Mouse (Mus musculus) cerebellum, postnatal 14 days (tissue): ENCODE measurements around the gene Rnh1.

Source experiments
- DNase-seq, 2 experiments: peaks; one replicate each; pipeline ENCODE4 v3.0.0; 2021; ENCODE audit warnings: mixed read lengths in 2 of 2

The Rnh1 gene

GRCm38 (mm10) chr7:141204546-141204945, 31.9 kb upstream of the Rnh1 start:
- DNase-seq: no peak

GRCm38 (mm10) chr7:141198121-141198520, 25.5 kb upstream of the Rnh1 start:
- no peak for DNase-seq

- DNase-seq: no peak
Observed at GRCm38 (mm10) chr7:141196619-141197282, 24.1 kb upstream of the Rnh1 start.

- DNase-seq: no peak
Observed at GRCm38 (mm10) chr7:141195754-141196153, 23.1 kb upstream of the Rnh1 start.

GRCm38 (mm10) chr7:141194830-141195229, 22.2 kb upstream of the Rnh1 start:
- peak; percentile 85 to 93 for DNase-seq

GRCm38 (mm10) chr7:141194409-141194808, 21.8 kb upstream of the Rnh1 start:
- no peak for DNase-seq

GRCm38 (mm10) chr7:141193948-141194347, 21.3 kb upstream of the Rnh1 start, which contains the start of the genes Hras and Lrrc56:
TSS of gene Hras (minus strand) at chr7:141194005.
TSS of gene Lrrc56 (plus strand) at chr7:141194157.
- peak; percentile 99 for DNase-seq

GRCm38 (mm10) chr7:141193348-141193856, 20.7 kb upstream of the Rnh1 start:
- peak in 1 of 2 experiments; percentile 64 for DNase-seq

- peak; percentile 22 to 32 for DNase-seq
Observed at GRCm38 (mm10) chr7:141192776-141193347, 20.2 kb upstream of the Rnh1 start.

GRCm38 (mm10) chr7:141191796-141192685, 19.4 kb upstream of the Rnh1 start:
- DNase-seq: peak; percentile 26 to 40

- DNase-seq: no peak
Observed at GRCm38 (mm10) chr7:141191036-141191435, 18.4 kb upstream of the Rnh1 start.

GRCm38 (mm10) chr7:141190220-141190619, 17.6 kb upstream of the Rnh1 start:
- DNase-seq: no peak

- no peak for DNase-seq
Observed at GRCm38 (mm10) chr7:141188733-141189132, 16.1 kb upstream of the Rnh1 start.

GRCm38 (mm10) chr7:141188194-141188593, 15.5 kb upstream of the Rnh1 start:
- no peak for DNase-seq

- DNase-seq: peak; percentile 94
Observed at GRCm38 (mm10) chr7:141176173-141176572, 3.5 kb upstream of the Rnh1 start.

- DNase-seq: no peak
Observed at GRCm38 (mm10) chr7:141175068-141175467, 2.4 kb upstream of the Rnh1 start.

GRCm38 (mm10) chr7:141173323-141173850, 730 bp upstream of the Rnh1 start:
- no peak for DNase-seq

- no peak for DNase-seq
Observed at GRCm38 (mm10) chr7:141169866-141170265, 2.8 kb downstream of the Rnh1 start.

- DNase-seq: no peak
Observed at GRCm38 (mm10) chr7:141169300-141169699, 3.4 kb downstream of the Rnh1 start.

- peak in 1 of 2 experiments; percentile 15 for DNase-seq
Observed at GRCm38 (mm10) chr7:141168518-141168953, 4.1 kb downstream of the Rnh1 start.

GRCm38 (mm10) chr7:141167901-141168517, 4.6 kb downstream of the Rnh1 start:
- peak in 1 of 2 experiments; percentile 30 for DNase-seq

- DNase-seq: no peak
Observed at GRCm38 (mm10) chr7:141164850-141165249, 7.8 kb downstream of the Rnh1 start.
